Mouse (Mus musculus) G1E (cell line): ENCODE results near the gene 1700012A03Rik. TPM values are rescaled to one million over a fixed set of nuclear protein-coding genes. Genes with fewer than 3 reads are reported as not detected.

Experiments
- ATAC-seq: 2 replicates; pipeline ENCODE4 v1.8.0; 2016; ENCODE audit warnings: mild to moderate bottlenecking; ENCODE audit not compliant: insufficient number of reproducible peaks, poor library complexity, low FRiP score, severe bottlenecking; ENCODE audit errors: extremely low read depth
- DNase-seq: peaks from one replicate; pipeline ENCODE4 v3.0.0; 2012; ENCODE audit warnings: low spot score
- H3K27me3 ChIP-seq: 2 replicates; pipeline ENCODE4 v1.6.1; 2012; ENCODE audit warnings: mild to moderate bottlenecking, low read length, inconsistent platforms; ENCODE audit not compliant: insufficient read depth
- H3K36me3 ChIP-seq: replicated peaks from 2 replicates; pipeline ENCODE3; 2012; ENCODE audit warnings: mild to moderate bottlenecking, inconsistent platforms
- H3K4me1 ChIP-seq: 2 replicates; pipeline ENCODE4 v1.6.1; 2012; ENCODE audit warnings: low read depth, low read length, inconsistent platforms, mixed read lengths; ENCODE audit not compliant: insufficient read depth
- H3K4me3 ChIP-seq: 2 replicates; pipeline ENCODE4 v1.5.1; 2012; ENCODE audit warnings: low read depth, mild to moderate bottlenecking, inconsistent platforms, low read length, moderate library complexity, mixed read lengths
- H3K9me3 ChIP-seq: replicated peaks from 2 replicates; pipeline ENCODE4 v1.6.1; 2012; ENCODE audit warnings: inconsistent platforms
- CTCF ChIP-seq: IDR thresholded peaks from 2 replicates; pipeline ENCODE4 v1.5.1; 2012; ENCODE audit warnings: low read depth, low read length, inconsistent platforms, mixed read lengths
- GATA1 ChIP-seq: IDR thresholded peaks from 2 replicates; pipeline ENCODE4 v1.6.1; 2012; ENCODE audit warnings: borderline replicate concordance, low read length, inconsistent platforms, mixed read lengths
- GATA2 ChIP-seq: IDR thresholded peaks from 2 replicates; pipeline ENCODE4 v1.6.1; 2012; ENCODE audit warnings: low read depth, low read length, inconsistent platforms, borderline replicate concordance
- POLR2AphosphoS5 ChIP-seq: IDR thresholded peaks from 2 replicates; pipeline ENCODE4 v1.6.1; 2012; ENCODE audit warnings: low read depth, low read length, inconsistent platforms; ENCODE audit not compliant: insufficient replicate concordance
- TAL1 ChIP-seq: conservative IDR thresholded peaks from 2 replicates; pipeline ENCODE4 v1.6.1; 2012; ENCODE audit warnings: low read depth, low read length, inconsistent platforms, mixed read lengths
- polyA plus RNA-seq: library from polyadenylated mRNA; stranded (reverse); fragments of >175 nt; gene quantifications from 2 replicates; pipeline ENCODE4 v1.2.3, GENCODE M21; 2012
- total RNA-seq, 2 experiments: library from RNA; stranded (forward) in 1 of 2; stranded (reverse) in 1 of 2; fragments of 200-1000 nt in 1 of 2; fragments of >200 nt in 1 of 2; fragmentation: Nextera tagmentation in 1 of 2; gene quantifications; 2 replicates each; pipeline ENCODE4 v1.2.3; 2014 to 2017

1700012A03Rik gene
- total and polyA plus RNA-seq, 3 experiments: not detected

DNA sequence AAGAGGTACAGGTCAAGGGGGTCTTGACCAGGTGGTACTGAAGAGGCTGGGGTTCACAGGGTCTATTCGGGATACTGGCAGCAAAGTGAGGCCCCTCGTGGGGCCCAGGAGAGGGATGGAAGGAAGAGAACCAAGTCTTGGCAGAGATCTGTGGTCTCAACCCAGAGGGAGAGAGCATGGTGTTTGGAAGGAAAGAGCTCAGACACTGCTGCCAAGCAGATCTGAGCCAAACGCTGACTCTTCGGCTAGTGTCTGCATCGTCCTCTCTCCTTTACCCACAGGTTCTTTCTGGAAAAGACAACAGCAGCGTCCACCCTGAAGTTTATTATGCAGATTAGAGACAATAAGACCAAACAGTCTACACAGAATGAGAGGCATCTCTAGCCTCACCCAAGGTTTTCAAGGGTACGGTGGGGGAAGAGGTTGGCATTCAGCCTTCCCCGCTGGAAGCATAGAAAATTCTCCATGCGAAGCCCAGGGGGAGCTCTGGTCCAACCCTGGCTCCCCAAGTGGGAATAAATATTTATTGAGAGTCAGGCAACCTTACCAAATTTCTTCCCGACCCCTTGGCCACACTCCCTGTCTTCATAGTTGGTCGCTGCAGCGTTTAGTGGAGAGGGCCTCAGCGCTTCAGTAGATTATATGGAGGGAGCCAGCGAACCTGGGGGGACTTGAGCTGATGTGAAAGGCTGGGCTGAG lies 32.5 kb upstream of the 1700012A03Rik start:
- no peaks in the 10 kb centered on the region for H3K9me3 ChIP-seq
- ATAC-seq: no peak
- no peaks in the 10 kb centered on the region; the same call in 1 of the 2 replicates for H3K4me1 ChIP-seq
- no peak overlapping the region for H3K4me3 ChIP-seq
- peaks cover 4% of the 10 kb centered on the region; the same call in 1 of the 2 replicates for H3K27me3 ChIP-seq
- TF ChIP-seq GATA2 (no peak), TAL1 (no peak), CTCF (no peak), POLR2AphosphoS5 (no peak), GATA1 (no peak)
- DNase-seq: no peak
- no peaks in the 10 kb centered on the region for H3K36me3 ChIP-seq

- H3K27me3 ChIP-seq: peaks cover 4% of the 10 kb centered on the region; the same call in 1 of the 2 replicates
- TF ChIP-seq TAL1: no peak
- no peak for TF ChIP-seq GATA1
- no peak for TF ChIP-seq GATA2
- TF ChIP-seq POLR2AphosphoS5: no peak
- TF ChIP-seq CTCF: no peak
- no peak for DNase-seq
- H3K9me3 ChIP-seq: no peaks in the 10 kb centered on the region
- H3K4me1 ChIP-seq: no peaks in the 10 kb centered on the region; the same call in 1 of the 2 replicates
- no peak for ATAC-seq
- H3K36me3 ChIP-seq: no peaks in the 10 kb centered on the region
- no peak overlapping the region for H3K4me3 ChIP-seq
Measured at GRCm38 (mm10) chr6:32018105-32018446, 32.0 kb upstream of the 1700012A03Rik start.

- H3K27me3 ChIP-seq: 0 out of 2 replicates have a peak, but pooled peaks cover under 1% of the 10 kb centered on the region
- no peak for DNase-seq
- H3K4me1 ChIP-seq: no peaks in the 10 kb centered on the region; the same call in 1 of the 2 replicates
- no peak for TF ChIP-seq CTCF
- no peak for TF ChIP-seq GATA1
- TF ChIP-seq POLR2AphosphoS5: no peak
- no peak for TF ChIP-seq GATA2
- no peak for TF ChIP-seq TAL1
- no peaks in the 10 kb centered on the region for H3K9me3 ChIP-seq
- no peak overlapping the region for H3K4me3 ChIP-seq
- H3K36me3 ChIP-seq: no peaks in the 10 kb centered on the region
- no peak for ATAC-seq
Measured at GRCm38 (mm10) chr6:32021853-32022536, 28.1 kb upstream of the 1700012A03Rik start.

DNA sequence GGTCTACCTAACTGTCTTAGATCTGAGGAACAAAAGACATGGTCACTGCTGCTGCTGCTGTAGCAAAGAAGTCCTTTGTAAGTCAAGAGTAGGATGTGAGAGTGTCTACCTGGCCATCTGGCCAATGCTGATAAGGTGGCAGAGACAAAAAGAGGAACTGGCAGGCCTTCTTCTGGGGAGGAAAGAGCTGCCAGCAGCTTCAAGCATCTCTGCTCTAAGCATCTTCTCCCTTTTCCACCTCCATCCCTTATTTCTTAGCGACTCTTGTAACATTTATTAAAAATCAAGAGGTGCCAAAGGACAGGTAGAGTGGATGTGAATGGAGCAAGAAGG lies 27.5 kb upstream of the 1700012A03Rik start:
- no peaks in the 10 kb centered on the region for H3K36me3 ChIP-seq
- H3K4me3 ChIP-seq: no peak overlapping the region
- TF ChIP-seq TAL1 (no peak), GATA2 (no peak), GATA1 (no peak), CTCF (no peak), POLR2AphosphoS5 (no peak)
- H3K27me3 ChIP-seq: no peaks in the 10 kb centered on the region
- no peaks in the 10 kb centered on the region for H3K9me3 ChIP-seq
- no peaks in the 10 kb centered on the region; the same call in 1 of the 2 replicates for H3K4me1 ChIP-seq
- no peak for DNase-seq
- no peak for ATAC-seq

DNA sequence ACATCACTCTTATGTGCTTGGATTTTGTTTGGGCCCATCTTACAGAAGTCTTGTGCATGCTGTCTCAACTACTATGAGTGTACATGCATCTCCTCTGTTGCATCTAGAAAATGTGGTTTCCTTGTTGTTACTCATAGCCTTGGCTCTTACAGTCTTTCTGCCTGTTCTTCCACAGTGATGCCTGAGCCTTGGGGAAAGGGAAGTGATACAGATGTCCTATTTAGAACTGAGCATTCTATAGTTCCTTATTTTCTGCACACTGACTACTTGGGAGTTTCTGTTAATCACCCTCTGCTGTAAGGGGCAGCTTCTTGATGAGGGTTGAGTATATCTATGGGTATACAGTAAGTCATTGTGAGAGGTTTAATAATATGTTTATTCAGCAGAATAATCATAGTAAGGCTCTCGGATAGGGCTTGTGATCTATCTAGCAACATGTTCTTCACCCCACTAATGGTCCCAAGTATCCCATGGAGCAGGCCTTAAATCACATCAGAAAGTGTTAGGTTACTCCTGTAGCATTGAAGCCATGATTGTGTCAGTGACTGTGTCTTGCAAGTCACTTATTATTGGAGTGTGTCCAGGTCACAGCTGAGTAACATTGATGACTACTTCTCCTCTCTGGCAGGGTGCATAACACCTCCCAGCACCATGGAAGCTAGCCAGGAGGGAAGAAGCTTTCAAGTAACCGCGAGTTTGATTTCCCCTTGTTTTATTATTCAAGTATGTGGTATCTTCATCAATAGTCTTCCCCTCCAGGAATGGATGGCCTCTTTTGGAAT lies 21.6 kb upstream of the 1700012A03Rik start:
- no peak for TF ChIP-seq TAL1
- no peak for TF ChIP-seq GATA1
- TF ChIP-seq POLR2AphosphoS5: no peak
- no peak for TF ChIP-seq CTCF
- no peak for TF ChIP-seq GATA2
- ATAC-seq: no peak
- Histone ChIP-seq H3K4me1 (no peaks in the 10 kb centered on the region), H3K27me3 (no peaks in the 10 kb centered on the region; the same call in 1 of the 2 replicates), H3K9me3 (no peaks in the 10 kb centered on the region), H3K36me3 (no peaks in the 10 kb centered on the region), H3K4me3 (no peak overlapping the region)
- no peak for DNase-seq

DNA sequence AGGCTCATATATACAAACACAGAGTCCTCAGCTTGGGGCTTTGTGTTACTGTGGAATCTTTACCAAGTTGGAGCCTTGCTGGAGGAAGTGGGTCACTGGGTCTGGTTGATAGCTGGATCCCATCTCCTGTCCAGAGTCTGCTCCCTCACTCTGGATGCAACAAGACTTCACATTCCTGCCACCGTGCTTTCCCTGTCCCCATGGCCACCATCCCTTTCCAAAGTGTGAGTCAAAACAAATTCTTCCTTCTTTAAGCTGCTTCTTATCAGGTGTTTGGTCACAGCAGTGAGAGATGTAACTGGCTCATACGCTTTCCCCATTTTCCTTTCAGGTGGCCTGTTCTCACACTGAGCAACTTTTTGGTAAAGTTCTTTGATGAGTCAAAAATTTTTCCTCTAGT lies 15.8 kb upstream of the 1700012A03Rik start:
- ATAC-seq (no peak), DNase-seq (no peak)

More for the DNA sequence above, 15.8 kb upstream of the 1700012A03Rik start:
- TF ChIP-seq GATA2: no peak
- TF ChIP-seq POLR2AphosphoS5: no peak
- TF ChIP-seq CTCF: no peak
- no peak for TF ChIP-seq GATA1
- no peak for TF ChIP-seq TAL1
- H3K9me3 ChIP-seq: no peaks in the 10 kb centered on the region
- no peaks in the 10 kb centered on the region for H3K4me1 ChIP-seq
- H3K4me3 ChIP-seq: no peak overlapping the region
- no peaks in the 10 kb centered on the region for H3K36me3 ChIP-seq
- H3K27me3 ChIP-seq: no peaks in the 10 kb centered on the region; the same call in 1 of the 2 replicates
